Mouse (Mus musculus) C2C12 (cell line): ENCODE results near the gene Psmd2. TPM values are rescaled to one million over a fixed set of nuclear protein-coding genes. Genes with fewer than 3 reads are reported as not detected.

ENCODE experiments used
- H3K27me3 ChIP-seq: one replicate; pipeline ENCODE4 v1.6.1; 2011; ENCODE audit not compliant: control insufficient read depth, insufficient read depth, insufficient read length
- H3K36me3 ChIP-seq: one replicate; pipeline ENCODE4 v1.6.1; 2011; ENCODE audit not compliant: control insufficient read depth, insufficient read depth
- H3K4me3 ChIP-seq: one replicate; pipeline ENCODE4 v1.5.1; 2011; ENCODE audit warnings: mild to moderate bottlenecking, control low read depth; ENCODE audit not compliant: poor library complexity, insufficient read depth, severe bottlenecking
- H3K79me2 ChIP-seq: one replicate; pipeline ENCODE4 v1.6.1; 2011; ENCODE audit not compliant: control insufficient read depth, insufficient read depth
- H3K79me3 ChIP-seq: one replicate; pipeline ENCODE4 v1.6.1; 2011; ENCODE audit warnings: low read depth, control low read depth
- H3ac ChIP-seq: one replicate; pipeline ENCODE3; 2011; ENCODE audit warnings: low read depth; ENCODE audit not compliant: control insufficient read depth, insufficient read length
- CEBPB ChIP-seq: IDR thresholded peaks from one replicate; pipeline ENCODE4 v1.6.1; 2011; ENCODE audit warnings: low read depth, mild to moderate bottlenecking, control low read depth, moderate library complexity
- CTCF ChIP-seq: IDR thresholded peaks from one replicate; pipeline ENCODE4 v1.5.1; 2011; ENCODE audit not compliant: control insufficient read depth, insufficient read depth, insufficient read length
- FOSL1 ChIP-seq: IDR thresholded peaks from one replicate; pipeline ENCODE4 v1.8.0; 2011; ENCODE audit warnings: mild to moderate bottlenecking, low read length; ENCODE audit not compliant: poor library complexity, insufficient read depth, severe bottlenecking
- MAX ChIP-seq: IDR thresholded peaks from one replicate; pipeline ENCODE4 v1.6.1; 2011; ENCODE audit warnings: mild to moderate bottlenecking, control low read depth
- MYOD1 ChIP-seq: IDR thresholded peaks from one replicate; pipeline ENCODE4 v1.6.1; 2011; ENCODE audit warnings: low read depth; ENCODE audit not compliant: control insufficient read depth, insufficient read length
- MYOG ChIP-seq: IDR thresholded peaks from one replicate; pipeline ENCODE4 v1.6.1; 2011; ENCODE audit not compliant: control insufficient read depth, insufficient read length; ENCODE audit errors: extremely low read depth
- USF1 ChIP-seq: IDR thresholded peaks from one replicate; pipeline ENCODE4 v1.6.1; 2011; ENCODE audit warnings: low read depth, mild to moderate bottlenecking, control low read depth, moderate library complexity
- polyA plus RNA-seq: library from polyadenylated mRNA; unstranded; fragments of >200 nt; fragmentation: generic; extraction: Trizol; gene quantifications from one replicate; pipeline ENCODE4 v1.2.1, GENCODE M21; 2012; ENCODE audit warnings: missing spikeins

Gene Psmd2
- polyA plus RNA-seq, 1 experiment, result 297 TPM

DNA sequence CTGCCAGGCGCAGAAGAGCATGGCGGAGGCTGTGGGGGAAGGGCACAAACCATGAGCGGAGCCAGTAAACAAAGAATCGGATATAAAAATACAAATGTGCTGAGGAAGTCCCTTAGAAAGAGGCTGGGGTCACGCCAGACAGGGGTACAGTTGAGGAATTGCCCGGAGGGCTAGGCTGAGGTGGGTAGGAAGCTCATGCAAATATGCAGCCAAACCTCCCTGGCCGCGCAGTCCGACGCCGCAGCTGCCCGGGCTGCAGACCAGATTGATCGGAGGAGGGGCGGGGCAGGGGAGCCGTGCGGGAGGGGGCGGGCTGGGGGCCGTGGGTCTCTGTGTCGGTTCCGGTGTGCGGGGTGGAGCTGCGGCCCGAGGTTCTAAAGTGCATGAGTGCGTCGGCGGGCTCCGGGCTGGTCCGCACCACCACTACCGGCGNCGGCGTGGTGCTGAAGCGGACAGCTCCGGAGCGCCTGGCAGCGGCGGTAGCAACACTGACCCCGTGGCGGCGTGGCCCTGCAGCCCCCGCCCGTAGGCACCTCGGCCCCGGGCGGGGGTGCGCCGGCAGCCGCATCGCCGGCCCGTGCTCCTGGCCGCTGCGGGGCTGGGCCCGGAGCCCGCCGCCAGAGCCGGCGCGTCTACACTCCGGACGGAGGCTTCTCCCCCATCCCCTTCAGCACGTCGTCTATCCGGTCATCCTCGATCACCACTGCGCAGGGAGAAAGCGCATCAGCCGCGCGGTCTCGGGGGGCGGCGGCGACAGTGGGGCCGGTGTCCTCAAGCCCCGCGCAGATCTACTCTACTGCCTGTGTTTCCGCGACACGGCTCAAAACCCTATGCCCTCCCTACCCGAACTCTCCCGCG, 31.7 kb upstream of the Psmd2 start:
- no peak overlapping the region for H3K4me3 ChIP-seq
- H3K27me3 ChIP-seq, result no peaks in the 10 kb centered on the region
- H3ac ChIP-seq, result no peak overlapping the region
- no peaks in the 10 kb centered on the region for H3K79me3 ChIP-seq
- H3K36me3 ChIP-seq, result peaks cover 9% of the 10 kb centered on the region
- TF ChIP-seq MYOG (no peak), CTCF (no peak), FOSL1 (no peak), MYOD1 (no peak), MAX (no peak), CEBPB (no peak), USF1 (no peak)
- no peaks in the 10 kb centered on the region for H3K79me2 ChIP-seq

DNA sequence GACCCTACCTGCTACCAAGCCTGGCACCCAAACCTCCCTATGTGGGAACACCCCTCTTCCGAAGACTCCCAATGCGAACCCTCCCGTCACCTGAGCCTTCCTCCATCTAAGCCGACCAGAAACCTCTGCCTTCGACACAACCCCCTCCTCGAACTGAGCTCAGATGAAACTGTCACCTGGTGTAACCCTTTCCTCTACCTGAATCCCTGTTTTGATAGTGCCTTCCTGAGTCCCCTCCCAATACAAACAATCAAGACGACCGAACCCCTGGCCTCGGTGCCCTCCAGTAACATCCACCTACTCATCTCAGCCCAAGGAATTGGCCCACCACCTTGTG, 31.1 kb upstream of the Psmd2 start:
- H3K79me3 ChIP-seq, result no peaks in the 10 kb centered on the region
- H3ac ChIP-seq, result no peak overlapping the region
- peak overlapping the region; percentile 50 for H3K4me3 ChIP-seq
- no peaks in the 10 kb centered on the region for H3K27me3 ChIP-seq
- no peaks in the 10 kb centered on the region for H3K79me2 ChIP-seq
- TF ChIP-seq MYOD1 (no peak), CEBPB (no peak), USF1 (no peak), MYOG (no peak)
- peaks cover 9% of the 10 kb centered on the region for H3K36me3 ChIP-seq

DNA sequence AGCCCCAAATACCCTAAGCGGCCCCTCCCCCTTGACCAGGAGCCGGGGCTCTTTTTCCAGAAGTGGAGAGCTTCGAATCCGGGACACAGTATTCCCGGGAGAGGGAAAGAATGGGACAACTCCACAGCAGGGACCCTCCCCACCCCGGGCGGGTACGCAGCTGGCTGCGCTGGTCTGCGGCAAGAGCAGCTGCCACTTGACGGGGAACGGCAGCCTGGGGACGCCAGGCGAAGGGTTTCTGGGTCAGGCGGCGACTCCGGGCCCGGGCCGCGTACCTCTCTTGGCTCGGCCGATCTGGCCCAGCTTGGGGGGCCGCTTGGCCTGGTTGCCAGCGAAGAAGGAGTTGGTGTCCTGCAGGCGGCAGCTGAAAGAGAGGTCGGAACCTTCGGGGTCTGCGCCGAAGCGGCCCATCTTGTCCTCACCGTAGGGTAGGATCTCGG, 30.7 kb upstream of the Psmd2 start:
- Histone ChIP-seq H3K36me3 (peaks cover 9% of the 10 kb centered on the region), H3K79me2 (no peaks in the 10 kb centered on the region), H3K79me3 (no peaks in the 10 kb centered on the region), H3K27me3 (no peaks in the 10 kb centered on the region), H3K4me3 (peak overlapping the region; percentile 50), H3ac (peak overlapping the region; percentile 58)
- TF ChIP-seq MYOD1 (no peak), USF1 (no peak), FOSL1 (no peak), CEBPB (no peak), MAX (no peak), MYOG (no peak), CTCF (no peak)

DNA sequence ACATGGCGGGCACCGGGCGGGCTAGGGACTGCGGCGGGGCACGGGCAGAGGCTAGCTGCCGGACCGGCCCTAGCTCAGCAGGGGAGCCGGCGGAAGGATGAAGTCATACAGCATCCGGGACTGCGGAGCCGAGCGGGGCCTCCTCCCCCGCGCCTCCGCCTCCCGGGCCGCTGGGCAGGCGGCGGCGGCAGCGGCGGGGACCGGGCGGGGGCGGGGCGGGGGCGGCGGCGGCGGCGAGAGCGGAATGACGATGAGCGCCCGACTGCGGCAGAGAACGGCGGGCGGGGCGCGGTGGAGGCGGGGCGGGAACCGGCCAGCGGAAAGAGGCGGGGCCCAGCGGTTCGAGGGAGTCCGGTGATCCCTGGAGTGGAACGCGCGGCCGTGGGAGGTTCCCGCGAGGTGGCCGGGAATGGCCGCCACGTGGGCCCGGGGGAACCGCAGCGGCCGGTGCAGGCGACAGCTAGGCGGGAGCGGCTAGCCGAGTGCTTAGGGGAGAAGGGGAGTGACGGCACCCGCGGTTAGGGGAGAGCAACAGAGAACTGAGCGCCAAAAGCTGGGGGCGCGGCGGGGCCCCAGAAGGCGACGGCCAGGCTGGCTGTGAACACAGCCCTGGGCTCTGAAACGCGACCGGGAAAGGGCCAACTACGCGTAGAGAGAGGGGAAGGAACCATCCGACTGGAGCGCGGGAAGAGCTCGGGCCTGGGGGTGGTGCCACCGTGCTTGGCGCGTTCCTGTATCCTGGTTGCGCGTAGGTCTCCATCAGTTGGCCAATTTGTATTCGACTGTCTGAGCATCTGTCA, 30.1 kb upstream of the Psmd2 start, which contains the start of gene Camk2n2:
Gene Camk2n2, minus strand, starts transcription at position 97 of the 800 bp plus-strand sequence.
- Histone ChIP-seq H3ac (peak within 1 kb of the TSS; percentile 84), H3K36me3 (peaks cover 9% of the 10 kb centered on the region), H3K4me3 (peak within 1 kb of the TSS; percentile 50), H3K79me2 (no peaks in the 10 kb centered on the region), H3K27me3 (no peaks in the 10 kb centered on the region), H3K79me3 (no peaks in the 10 kb centered on the region)
- TF ChIP-seq USF1 (no peak), CEBPB (no peak), CTCF (no peak), MYOD1 (no peak), MAX (no peak), FOSL1 (no peak), MYOG (no peak)

DNA sequence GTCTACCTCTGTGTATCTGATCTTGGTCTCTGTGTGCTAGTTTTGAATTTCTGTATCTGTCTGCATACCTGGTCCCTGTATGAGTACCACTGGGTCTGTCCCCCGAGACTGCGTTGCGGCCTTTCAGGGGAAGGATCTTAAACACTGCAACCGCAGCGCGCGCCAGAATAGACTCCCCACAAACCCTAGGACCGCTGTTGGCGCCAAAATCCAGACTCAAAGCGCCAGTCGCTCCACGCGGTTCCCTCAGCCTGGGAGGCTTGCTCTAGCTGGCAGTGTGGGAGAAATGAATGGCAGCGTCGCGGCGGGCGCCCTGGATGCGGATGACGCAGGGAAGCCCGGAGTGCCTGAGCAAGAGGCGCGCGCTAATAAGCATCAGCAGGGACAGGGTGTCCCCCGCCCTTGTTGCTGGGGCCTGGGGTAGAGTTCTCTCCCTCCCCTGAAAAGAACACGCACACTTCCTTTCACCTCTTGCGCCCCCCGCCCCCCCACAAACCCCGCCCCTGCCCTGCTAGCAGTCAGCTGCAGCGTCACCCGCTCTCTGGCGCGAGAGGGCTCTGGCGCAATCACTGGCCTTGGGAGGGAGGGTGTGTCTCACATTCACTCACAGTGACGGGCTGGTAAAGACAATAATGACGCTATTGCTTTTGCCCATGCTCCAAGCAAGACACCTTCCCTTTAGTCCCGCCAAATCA, 29.3 kb upstream of the Psmd2 start:
- H3K36me3 ChIP-seq, result peaks cover 9% of the 10 kb centered on the region

More for the DNA sequence above, 29.3 kb upstream of the Psmd2 start:
- Histone ChIP-seq H3ac (peak overlapping the region; percentile 84), H3K27me3 (no peaks in the 10 kb centered on the region), H3K79me3 (no peaks in the 10 kb centered on the region), H3K79me2 (no peaks in the 10 kb centered on the region), H3K4me3 (peak overlapping the region; percentile 50)
- TF ChIP-seq CEBPB (peak; percentile 91), CTCF (no peak)
